Mouse (Mus musculus) megakaryocyte, adult 5-6 weeks (primary cell): ENCODE measurements around the gene Chrd. TPM values are rescaled to one million over a fixed set of nuclear protein-coding genes. Genes with fewer than 3 reads are reported as not detected.

Source experiments
- ATAC-seq: 2 replicates; pipeline ENCODE4 v1.8.0; 2016; ENCODE audit warnings: mild to moderate bottlenecking, inconsistent platforms; ENCODE audit not compliant: poor library complexity, severe bottlenecking
- total RNA-seq, 2 experiments: library from RNA; stranded (forward) in 1 of 2; stranded (reverse) in 1 of 2; fragments of 153-499, 151-499 nt in 1 of 2; fragments of 221-1000, 200-1000 nt in 1 of 2; gene quantifications; 2 replicates each; pipeline versions ENCODE4 v1.2.3 to v1.2.4; 2015 to 2017

Gene Chrd
- total RNA-seq (2015) (not detected in 2 replicates), total RNA-seq (2017) (not detected in 2 replicates)

DNA sequence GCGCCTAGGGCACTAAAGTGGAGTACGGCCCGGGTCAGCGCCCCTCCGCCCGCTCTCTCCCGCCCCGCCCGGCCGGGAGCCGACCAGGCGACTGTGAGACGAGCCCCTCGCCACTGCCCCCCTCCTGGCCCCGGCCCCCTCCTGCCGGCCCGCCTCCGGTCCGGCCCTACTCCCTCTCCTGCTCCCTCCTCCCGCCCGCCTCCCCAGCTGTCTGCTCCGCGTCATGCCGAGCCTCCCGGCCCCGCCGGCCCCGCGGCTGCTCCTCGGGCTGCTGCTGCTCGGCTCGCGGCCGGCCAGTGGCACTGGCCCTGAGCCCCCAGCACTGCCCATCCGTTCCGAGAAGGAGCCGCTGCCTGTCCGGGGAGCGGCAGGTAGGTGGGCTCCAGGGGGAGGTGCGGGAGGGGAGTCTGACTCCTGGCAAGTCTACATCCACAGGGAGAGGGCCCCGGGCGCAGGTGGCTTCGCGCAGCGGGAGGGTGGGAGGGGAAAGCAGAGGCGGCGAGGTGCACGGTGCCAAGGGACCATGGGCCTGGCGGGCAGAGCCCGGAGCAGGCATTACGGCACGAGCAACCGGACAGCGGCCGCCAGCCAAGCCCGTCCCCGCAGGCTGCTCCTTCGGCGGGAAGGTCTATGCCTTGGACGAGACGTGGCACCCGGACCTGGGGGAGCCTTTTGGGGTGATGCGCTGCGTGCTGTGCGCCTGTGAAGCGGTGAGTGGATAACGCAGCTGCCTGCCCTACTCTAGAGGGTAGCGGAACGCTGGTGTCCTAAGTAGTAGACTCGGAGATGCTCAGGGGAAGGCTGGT is at the start of gene Chrd:
Gene Chrd (plus strand): TSS at position 203 of the 806 bp plus-strand sequence.
- ATAC-seq: 0 out of 2 replicates have a peak, but pooled peaks have one; percentile 19

DNA sequence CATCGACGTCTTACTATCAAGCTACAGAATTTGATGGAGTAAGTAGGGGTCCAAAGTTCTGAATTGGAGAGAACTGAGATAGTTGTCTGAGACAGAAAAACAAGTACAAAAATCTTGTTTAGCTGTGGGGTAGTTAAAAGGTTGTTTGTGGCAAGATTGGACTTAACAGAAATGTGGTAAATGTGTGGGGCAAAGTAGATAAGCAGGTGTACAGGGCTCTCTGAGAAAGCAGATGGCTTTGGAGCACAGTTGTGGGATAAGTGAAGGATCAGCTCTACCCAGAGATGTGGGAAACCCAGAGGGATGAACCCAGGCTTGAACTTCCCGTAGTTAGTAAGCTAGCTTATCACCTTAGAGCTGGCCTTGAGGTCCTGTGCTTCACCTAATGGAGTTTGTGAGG is 42.2 kb upstream of the Chrd start:
- no peak for ATAC-seq

DNA sequence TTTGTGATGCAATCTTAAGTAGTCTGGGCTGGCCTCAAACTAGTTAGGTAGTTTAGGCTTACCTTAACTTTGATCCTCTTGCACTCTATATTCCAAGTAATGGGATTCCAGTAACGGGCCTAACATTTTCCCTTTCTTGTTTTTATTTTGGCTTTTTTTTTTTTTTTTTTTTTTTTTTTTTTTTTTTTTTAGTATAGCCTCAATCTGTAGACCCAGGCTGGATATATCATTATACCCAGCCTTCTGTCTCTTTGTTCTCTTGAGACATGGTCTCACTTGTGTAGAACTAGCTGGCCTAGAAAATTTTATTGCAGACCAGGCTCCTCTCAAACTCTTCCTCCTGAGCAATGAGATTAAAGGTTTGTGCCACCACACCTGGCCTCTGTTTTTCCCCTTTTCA is 41.3 kb upstream of the Chrd start:
- ATAC-seq: no peak

DNA sequence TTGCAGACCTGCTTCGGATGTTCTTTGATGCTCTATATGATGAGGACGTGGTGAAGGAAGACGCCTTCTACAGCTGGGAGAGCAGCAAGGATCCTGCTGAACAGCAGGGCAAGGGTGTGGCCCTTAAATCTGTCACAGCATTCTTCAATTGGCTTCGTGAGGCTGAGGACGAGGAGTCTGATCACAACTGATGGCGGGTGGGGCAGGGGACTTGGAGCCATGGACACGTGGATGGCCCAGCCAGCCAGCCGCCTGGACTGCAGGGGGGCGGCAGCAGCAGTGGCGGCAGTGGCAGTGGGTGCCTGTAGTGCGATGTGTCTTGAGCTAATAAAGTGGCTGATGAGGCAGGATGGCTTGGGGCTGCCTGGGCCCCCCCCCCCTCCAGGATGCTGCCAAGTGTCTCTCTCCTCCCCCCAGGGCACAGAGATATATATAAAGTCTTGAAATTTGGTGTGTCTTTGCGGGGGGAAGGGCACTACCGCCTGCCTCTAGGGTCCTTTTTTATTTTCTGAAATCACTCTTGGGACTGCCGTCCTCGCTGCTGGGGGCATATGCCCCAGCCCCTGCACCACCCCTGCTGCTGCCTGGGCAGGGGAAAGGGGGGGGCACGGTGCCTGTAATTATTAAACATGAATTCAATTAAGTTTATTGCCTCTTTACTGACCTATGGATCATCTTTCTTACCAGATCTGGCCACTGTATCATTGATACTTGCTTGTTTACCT is 40.5 kb upstream of the Chrd start:
- ATAC-seq: no peak

DNA sequence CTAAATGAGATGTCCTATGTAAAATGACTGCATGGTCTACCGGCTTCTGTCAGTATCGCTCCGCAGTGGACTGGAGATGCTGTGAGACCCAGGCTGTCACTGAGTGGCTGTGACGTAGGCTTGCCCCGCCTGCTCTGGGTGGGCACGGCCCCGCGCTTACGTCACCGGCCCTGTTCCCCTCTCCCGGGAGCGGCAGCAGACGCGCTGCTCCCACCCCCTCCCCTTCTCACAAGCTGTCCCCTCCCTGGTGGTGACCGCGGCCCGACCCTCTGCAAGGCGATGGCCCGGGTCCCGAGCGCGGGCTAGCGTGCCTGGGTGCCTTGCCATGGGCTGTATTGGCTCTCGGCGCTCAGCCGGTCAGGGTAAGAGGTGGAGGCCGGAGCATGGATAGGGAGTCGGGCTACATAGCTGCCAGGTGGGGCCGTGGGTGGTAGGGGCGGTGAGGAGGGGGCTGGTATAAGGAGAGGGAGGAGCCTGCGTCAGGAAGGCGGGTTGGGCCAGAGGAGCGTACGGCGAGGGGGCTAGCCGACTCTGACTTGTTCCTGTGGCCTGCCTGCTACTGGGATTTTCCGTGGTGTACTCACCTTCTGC is 39.7 kb upstream of the Chrd start, which contains the start of gene Fam131a:
Gene Fam131a (plus strand): TSS at position 131 of the 591 bp plus-strand sequence.
- ATAC-seq: peak; percentile 83

DNA sequence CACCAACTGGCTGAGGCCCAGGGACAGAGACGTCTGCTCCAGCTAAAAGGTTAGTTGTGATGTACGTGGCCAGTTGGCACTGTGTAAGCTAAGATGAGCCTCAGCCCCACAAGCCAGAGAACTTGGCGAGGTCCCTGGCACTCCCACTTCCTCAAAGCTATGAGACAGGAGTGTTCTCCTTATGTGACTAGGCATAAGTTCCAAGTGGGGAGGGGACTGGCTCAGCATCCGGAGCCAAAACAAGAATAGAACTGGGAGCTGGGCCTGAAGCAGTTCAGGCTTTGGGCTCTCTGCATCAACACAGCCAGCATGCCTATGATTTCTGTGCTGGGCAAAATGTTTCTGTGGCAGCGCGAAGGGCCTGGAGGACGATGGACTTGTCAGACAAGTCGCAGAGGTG is 38.1 kb upstream of the Chrd start:
- peak; percentile 58 for ATAC-seq

DNA sequence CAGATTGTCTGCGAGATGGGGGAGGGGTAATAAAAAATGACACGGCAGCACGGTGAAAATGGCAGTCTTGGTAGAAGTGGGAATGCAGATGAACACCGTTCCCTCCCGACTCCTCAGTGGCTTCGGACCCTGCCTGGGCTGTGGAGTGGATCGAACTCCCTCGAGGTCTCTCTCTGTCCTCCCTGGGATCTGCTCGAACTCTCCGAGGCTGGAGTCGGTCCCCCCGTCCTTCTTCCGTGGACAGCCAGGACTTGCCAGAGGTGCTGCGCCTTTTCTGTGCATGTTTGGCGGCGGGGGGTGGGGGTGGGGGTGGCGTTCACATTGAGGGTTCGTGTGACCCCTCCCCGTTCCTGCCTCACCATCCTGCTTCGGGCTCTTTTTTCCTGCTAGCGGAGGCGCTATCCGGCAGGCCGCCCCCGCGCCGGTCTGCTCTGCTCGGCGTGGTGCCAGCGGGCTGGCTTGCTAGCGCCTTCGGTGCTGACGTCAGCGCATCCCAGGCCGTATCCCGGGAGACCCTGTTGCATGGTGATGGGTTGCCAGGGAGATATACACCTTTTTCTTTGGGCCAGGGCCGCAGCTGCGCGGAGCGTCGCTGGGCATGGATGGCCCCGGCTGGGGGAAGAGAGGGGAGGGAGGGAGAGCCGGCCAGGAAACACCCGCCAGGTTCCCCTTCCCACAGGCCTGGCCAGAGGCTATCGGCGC is 37.2 kb upstream of the Chrd start:
- ATAC-seq: no peak

DNA sequence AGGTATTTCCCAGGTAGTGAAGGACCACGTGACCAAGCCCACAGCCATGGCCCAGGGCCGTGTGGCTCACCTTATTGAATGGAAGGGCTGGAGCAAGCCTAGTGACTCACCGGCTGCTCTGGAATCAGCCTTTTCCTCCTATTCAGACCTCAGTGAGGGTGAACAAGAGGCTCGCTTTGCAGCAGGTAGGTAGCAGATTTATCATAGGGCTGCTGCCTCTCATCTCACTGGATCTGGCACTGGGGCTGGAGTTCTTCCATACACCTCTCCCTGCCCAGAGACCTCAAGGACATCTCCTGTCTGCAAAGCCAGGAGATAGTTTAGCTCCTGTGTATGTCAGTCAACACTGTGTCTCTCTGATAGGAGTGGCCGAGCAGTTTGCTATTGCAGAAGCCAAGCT is 33.7 kb upstream of the Chrd start:
- no peak for ATAC-seq

DNA sequence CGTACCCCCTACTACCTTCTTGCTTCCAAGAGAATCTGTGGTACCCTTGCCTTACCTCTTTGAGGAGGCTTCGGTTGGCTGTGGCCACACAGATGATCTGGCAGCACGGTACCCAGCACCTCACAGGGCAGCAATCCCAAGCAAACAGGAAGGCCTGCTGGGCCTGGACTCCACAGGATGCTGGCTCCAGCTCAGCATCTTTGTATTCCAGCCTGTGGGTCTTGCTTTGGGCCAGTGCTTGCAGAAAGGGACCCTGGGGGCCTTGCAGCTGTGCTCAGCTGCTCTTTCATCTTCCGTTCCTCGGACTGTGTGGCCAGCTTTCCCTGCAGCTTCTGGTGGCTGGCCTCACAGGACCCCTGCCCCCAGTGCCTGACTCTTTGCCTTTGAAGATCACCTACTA is 32.9 kb upstream of the Chrd start:
- ATAC-seq: no peak

DNA sequence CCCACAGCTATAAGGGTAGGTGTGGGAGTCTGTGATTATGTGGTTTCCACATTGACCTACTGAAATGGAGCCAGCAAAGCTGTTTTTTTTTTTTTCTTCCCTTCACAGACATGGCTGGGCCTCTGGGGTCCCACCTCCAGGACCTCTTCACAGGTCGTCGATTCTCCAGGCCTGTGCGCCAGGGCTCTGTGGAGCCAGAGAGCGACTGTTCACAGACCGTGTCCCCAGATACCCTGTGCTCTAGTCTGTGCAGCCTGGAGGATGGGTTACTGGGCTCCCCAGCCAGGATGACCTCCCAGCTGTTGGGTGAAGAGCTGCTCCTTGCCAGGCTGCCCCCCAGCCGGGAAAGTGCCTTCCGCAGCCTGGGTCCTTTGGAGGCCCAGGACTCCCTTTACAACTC is 31.6 kb upstream of the Chrd start:
- no peak for ATAC-seq

DNA sequence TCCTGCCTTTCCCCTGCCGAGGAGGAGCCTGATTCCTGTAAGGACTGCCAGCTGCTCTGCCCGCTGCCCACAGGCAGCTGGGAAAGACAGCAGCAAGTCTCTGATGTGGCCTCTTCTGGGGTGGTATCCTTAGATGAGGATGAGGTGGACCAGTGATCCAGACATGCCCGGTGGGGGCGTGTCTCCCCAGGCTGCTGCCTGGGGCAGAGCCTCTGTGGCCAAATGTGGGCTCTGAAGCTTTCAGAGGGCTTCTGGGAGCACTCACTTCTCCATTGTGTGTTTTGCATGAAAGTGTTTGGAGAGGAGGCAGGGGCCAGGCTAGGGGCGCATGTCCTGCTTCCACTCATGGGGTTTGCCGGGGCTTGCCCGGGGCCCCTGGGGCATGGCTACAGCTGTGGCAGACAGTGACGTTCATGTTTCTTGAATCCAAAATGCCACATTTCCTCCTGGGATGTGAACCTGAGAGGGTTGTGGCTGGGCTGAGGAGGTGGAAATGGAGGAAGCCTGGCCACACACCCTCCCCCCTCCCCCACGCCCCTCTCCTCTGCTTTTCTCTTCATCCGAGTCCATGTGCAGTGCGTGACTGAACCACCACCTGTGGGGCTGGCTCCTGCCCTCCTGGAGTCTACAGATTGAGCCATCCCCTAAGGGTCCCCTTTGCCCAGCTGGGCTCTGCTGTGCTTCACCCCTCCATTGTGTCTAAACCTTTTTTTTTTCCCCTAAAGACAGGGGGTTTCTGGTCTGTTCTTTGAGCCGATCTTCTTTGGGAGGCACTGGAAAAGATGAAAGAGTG is 31.0 kb upstream of the Chrd start:
- ATAC-seq: no peak

DNA sequence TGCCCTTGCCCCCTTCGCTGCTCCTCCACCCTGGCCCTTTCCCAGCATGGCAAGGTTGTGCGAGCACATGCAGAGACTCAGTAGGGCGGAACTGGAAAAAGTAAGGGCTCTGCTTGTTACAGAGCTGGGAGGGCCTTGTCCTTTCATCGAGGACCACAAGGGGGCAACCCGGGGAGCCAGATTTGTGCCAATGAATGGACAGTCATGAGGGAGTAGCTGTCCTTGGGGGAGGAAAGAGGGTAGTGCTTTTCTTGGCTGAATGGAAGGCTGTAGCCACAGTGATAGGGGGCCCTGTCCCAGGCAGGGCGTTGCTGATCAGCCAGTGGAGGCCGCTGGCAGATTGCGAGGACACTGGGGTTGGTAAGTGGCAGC is 30.4 kb upstream of the Chrd start:
- ATAC-seq: peak; percentile 74

DNA sequence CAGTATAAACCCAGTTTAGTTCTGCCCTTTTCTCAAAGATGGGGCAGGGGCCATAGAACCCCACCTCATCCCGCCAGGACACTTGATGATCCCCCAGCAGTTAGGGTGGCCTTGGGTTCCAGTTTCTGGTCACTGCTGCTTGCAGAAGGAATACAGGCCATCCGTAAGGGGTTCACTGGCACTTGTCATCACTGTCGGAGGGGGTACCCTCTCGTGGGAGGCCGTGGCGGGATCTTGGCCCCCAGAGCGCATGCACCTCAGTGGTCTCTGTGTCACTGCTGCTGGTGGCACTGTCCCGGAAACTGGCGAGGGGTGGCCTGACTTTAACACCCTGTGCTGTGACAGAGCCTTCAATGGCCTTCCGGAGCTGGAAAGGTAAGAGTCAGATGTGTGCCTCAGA is 29.9 kb upstream of the Chrd start:
- no peak for ATAC-seq

DNA sequence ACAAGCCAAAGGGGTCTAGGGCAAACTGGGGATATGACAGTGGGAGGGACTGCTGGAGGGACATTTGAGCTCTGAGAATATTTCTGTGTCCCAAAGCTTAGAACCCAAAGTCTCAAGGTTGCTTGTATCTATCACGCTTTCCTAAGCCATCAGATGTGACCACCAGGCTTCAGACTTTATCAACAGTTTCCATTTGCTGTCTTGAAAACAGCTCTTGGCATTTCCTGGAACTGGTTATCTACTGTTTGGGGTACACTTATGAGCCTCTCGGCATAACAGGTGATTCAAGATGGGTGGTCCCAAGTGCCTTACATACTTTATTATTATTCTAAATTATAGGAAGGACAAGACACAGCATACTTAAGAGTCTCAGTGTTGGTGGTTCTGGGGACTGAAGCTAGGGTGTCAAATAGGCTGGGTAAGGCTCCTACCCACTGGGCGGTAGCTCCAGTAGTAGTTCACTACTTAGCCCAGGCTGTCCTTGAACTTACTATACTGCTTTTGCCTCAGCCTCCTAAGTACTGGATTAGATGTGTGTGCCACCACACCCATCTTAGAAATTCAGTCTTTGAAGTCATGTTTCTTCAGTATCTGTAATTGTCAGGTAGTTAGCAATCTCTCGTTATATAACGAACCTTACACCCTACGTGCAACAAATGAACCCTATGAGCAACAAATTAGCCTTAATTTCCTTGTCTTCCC is 29.1 kb upstream of the Chrd start:
- no peak for ATAC-seq

DNA sequence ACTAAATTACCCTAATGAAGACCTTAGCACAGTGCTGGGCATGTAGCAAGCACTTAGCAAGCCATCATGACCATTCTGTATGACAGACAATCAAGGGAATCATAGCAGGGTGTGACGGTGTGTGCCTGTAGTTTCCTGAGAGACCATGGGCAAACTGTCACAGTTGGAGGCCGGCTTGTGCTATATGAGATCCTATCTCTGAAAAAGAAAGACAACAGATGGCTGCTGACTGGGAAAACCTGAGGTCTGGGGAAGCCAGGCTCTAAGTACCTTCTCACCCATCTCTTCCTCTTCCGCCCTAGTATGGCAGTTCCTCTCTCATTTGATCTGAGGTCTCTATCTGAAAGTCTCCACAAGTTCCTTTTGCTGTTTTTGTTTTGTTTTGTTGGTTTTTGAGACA is 27.1 kb upstream of the Chrd start:
- ATAC-seq: no peak

DNA sequence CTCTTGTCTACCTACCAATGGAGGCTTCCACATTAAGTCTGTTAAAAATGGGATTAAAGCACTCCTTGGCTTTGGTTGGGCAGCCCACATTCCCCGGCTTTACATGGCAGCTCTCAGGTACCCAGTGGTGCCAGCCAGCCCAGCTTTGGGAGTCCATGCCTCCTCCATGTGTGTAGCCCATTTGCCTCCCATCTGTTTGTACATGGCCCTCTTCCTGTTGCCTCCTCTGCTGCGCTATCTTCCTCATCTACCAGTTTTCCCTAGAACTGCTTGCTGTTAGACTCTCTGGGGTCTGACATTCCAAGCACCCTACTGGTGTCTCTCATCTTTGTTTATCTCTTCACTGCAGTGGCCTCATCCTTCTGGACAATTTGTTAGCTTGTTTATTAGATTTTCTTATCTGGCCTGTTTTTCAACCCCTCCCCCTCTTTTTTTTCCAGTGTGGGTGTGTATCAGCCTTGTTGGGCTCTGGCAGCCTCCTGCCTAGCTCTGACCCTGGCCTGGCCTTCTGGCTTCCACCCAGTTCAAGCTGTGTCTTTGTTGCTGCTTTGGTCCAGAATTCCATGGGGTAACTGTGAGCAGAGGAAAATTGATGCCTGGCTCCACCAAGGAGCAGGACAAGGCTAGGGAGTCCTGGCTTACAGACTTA is 26.4 kb upstream of the Chrd start:
- no peak for ATAC-seq

DNA sequence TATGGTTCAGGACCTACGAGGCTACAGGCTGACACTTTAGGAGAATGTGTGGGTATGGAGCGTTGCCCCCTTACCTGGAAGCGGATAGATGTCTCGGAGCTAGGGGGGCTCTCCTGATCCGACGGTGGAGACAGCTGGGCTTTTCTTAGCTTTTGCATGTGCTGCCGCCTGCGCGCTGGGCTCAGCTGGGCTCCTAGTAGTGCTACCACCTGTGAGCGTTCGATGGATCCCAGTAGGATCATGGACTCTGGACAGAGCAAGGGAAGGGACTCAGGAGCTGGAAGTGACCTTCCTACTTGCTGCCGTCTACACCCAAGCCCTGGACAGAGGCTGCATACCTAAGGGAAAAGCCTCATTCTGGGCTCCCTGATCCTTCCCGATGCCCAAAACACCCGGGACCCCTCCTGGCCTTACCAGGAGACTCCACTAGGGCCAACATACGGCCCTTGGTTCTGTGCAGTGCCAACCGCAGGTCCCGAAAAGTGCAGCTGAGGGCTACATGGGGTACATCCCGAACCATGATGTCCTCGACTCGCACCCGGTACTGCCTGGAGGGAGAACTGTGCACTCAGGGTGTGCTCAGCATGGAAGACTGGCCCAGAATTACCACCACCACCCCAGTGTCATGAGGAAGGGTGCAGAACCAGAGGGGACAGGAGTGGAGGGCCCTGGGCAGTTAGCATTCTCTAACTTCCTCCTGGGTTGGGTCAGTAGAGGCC is 24.5 kb upstream of the Chrd start:
- no peak for ATAC-seq

DNA sequence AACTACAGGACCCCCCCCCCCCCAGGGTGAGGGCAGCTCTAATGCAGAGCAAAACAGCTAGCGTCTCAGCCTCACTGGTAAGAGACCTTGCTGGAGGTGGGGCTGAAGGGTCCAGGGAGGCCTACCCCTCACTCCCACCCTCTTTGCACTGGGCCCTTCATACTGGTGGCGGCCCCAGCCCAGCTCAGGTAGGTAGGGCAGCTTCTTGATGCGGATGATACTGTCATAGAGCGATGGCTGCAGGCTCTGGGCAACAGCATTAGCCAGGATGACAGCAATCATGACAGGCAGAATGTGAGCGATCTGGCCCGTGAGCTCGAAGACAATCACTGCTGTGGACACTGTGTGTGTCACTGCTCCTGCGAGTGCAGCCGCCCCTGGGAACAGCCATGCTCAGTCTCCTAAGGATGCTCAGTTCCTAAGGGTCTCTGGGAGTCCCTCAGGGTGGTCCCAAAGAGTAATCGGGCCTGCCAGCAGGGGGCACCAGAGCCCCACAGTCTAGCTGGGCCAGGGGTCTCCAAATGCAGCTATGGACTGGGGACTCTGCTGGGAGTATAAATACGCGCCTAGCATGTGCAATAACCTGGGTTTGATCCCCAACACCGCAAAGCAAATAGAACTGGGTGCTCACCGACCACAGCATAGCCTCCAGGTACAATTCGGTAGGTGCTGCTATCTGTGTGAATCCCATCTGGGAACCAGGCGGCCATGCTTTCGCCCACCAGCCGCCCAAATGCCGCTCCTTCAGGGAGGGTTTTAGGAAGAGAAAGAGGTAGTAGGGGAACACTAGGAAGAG is 23.8 kb upstream of the Chrd start:
- no peak for ATAC-seq
